Mouse (Mus musculus) Muller cell, postnatal 12 days (primary cell): ENCODE data around the gene Guca1a.
"Not testable (repeated sequence)": the region's sequence is repeated elsewhere in the genome, so short reads cannot be mapped to it uniquely, and the experiment has no call there.

ENCODE experiments used
- DNase-seq: peaks from one replicate; pipeline ENCODE4 v3.0.0-alpha.2; 2015; ENCODE audit errors: inconsistent ontology term

Guca1a gene

GRCm38 (mm10) chr17:47400451-47400850 is at the start of gene Guca1a:
Guca1a (minus strand) TSS chr17:47400584.
- DNase-seq: no peak

- DNase-seq: no peak
Measured at GRCm38 (mm10) chr17:47449432-47449831, 49.0 kb upstream of the Guca1a start.

- DNase-seq: no peak
Measured at GRCm38 (mm10) chr17:47448523-47449372, 48.4 kb upstream of the Guca1a start.

DNA sequence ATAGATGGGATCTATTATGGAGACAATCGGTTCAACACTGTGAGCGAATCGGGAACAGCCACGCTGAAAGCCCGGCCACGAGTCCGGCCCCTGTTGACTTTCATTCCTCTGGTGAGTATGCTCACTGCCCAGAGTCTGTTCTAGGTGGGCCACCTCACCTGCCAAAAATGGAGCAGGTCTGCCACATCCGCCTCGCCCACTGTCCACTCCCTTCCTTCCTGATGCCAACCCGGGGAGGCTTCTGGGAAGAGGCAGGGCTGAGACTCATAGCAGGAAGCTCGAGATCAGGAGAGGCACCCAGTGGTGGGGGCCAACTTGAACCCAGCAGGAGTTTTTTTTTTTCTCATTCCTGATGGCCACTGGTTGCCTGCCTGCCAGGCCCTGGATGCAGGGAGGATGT is 46.2 kb upstream of the Guca1a start:
- no peak for DNase-seq

DNA sequence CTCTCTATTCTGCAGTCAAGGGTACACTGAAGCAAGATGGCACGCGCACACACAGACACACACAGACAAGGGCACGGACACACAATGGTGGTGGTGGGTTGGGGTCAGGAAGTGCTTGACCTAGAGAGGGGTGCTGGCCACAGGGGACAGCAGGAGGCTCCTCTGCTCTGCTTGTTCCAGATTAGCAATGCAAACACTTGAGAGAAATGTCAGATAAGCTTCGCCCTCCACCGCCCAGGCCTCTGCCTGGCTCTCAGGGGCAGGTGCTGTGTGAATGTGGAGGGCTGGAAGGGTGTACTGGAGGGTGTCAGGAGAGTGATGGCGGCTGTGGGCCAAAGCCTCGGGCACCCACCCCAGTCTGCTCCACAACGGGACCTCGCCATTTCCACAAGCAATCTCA is 45.6 kb upstream of the Guca1a start:
- no peak for DNase-seq

GRCm38 (mm10) chr17:47445518-47445917 is 45.1 kb upstream of the Guca1a start:
- DNase-seq: no peak

DNA sequence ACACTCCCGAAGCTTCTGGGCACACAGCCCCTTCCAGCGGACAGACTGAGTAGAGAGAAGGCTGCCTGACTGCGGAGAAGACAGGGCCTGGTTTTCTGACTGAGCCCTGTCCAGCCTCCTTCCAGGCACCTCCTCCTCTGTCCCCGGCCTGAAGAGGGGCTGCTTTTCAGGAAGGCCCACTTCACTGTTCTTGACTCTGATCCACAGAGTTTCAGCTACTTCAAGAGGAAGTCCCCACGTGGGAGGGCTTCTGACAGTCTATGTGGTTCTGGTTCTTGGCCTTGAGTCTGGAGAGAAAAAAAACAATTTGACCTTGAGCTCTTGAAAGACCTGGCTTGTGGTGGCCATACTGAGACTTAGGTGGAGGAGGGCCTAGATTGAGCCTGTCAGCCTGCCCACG is 43.7 kb upstream of the Guca1a start:
- no peak for DNase-seq

- no peak for DNase-seq
Measured at GRCm38 (mm10) chr17:47442271-47442670, 41.9 kb upstream of the Guca1a start.

GRCm38 (mm10) chr17:47441296-47442051 is 41.1 kb upstream of the Guca1a start:
- DNase-seq: no peak

- peak; percentile 85 for DNase-seq
Measured at GRCm38 (mm10) chr17:47440359-47440890, 40.0 kb upstream of the Guca1a start.

DNA sequence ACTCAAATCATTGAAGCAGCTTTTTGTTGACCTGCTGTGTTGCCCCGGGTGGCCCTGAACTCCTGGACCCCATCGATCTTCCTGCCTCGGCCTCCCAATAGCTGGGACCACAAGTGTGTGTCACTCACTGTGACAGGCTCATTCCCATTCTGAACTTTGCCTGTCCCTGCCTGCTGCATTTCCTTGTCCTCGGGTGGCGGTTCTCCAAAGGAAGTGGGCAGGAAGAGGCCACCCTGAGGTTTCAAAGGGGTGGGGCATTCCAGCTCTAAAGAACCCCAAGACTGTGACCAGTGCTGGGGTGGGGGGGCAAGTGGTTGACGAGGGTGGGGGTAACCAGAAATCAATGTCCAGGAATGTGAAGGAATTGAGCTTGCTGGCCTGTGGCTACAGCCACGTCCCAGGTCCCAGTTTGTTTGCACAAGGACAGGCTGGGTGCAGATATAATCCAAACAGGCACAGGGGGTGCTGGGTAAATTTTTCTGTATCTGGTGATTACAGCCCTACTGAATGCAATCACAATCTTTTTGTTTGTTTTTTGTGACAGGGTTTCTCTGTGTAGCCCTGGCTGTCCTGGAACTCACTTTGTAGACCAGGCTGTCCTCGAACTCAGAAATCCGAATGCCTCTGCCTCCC is 39.1 kb upstream of the Guca1a start:
- no peak for DNase-seq

- DNase-seq: no peak
Measured at GRCm38 (mm10) chr17:47438611-47439010, 38.2 kb upstream of the Guca1a start.

DNA sequence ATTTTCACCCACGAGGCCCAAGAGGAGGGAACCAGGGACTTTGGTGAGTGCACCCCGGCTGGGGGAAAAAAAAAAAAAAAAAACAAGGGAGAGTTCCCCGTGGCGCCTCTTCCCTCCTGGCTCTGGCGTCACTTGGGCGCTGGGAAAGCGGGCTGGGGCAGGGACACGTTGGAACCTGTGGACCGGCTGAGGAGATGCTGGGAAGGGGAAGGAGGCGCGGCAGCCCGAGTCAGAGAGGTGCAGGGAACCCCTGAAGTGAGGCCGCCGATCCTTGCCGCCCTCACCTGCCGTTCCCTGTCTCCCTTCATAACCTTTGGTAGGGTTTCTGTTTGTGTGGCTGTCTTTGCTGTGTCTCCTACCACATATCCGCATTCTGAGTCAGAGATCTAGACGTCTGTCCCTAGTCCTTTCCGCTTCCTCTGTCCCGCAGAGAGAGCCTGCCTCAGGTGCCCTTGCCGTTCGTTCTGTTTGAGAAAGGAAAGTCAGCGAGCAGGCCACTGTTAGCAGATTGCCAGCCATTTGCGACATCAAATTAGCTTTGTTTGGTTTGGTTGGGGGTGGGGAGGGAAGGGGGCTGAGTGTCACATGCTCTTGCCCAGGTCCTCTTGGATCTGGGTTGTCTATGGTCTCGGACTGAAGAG is 36.6 kb upstream of the Guca1a start, which contains the start of gene 1700001C19Rik:
TSS of gene 1700001C19Rik (minus strand) at position 470 of the 641 bp plus-strand sequence.
- DNase-seq: no peak

DNA sequence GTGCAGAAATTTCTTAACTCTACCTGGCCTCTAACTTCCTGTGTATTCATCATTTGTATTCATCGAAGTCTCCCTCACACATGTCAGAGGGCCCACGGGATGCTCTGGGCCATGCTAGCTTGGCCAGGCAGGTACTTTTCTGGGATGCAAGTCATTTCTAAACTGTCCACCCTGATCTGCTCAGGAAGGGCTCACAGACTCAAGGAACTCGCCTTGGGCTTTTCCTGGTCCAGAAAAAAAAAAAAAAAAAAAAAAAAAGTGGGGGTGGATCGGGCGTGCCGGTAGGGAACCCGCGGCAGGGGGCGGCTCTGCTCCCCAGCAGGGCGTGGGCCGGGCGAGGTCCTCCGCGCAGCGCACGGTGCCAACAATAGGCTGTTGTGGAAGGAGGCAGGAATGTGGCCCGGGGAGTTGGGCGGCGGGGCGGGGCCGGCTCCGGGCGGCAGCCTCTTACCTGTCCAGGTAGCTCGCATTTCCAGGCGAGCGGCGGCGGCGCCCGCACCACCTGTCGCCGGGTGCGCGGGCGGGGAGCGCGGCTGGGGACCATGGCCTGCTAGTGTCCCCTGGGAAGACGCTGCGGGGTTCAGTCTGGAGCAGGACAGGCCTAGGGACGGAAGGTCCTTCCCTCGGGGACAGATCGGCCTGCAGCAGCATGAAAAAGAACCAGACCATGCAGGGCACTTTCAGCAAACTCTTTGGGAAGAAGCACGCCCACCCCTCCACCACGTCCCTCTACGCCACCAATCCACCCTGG is 35.9 kb upstream of the Guca1a start, which contains the start of gene AI661453:
TSS of gene AI661453 (plus strand) at position 460 of the 751 bp plus-strand sequence.
- no peak for DNase-seq

GRCm38 (mm10) chr17:47430815-47431214 is 30.4 kb upstream of the Guca1a start:
- no peak for DNase-seq

DNA sequence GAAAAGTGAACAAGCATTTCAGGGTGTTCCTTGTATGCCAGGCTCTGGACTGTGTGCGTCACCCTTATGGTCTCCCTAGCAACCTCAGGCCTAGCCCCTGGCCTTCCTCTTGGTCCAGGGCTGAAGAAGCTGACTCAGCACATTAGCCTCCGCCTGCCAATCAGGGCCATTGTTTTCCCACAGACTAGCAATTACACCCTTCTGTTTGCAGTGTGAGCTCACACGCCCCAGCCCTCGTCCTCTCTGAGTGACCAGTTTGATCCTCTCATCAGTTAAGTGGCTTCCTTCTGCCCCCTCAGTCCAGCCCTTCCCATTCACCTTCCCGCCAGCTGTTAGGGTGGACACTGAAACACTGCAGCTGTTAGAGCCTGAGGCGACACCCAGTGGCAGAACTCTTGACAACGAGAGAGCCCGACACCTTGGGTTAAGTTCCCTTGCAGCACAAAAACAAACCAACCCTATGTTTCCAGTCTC is 28.5 kb upstream of the Guca1a start:
- DNase-seq: peak; percentile 48

DNA sequence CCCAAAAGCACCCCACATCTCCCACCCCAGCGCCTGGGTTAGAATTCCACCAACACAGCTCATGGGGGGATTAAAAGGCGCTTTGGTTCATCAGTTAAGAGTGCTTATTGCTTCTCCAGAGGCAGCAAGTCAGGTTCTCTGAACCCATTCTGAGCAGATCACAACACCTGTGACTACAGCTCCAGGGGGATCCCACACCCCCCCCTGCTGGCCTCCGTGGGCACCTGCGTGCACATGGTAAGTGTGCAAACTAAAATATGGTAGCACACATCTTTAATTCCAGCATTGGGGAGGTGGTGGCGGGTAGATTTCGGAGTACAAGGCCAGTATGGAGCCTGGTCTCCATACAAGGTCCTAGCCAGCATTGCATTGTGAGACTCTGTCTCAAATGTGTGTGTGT is 26.9 kb upstream of the Guca1a start:
- no peak for DNase-seq

DNA sequence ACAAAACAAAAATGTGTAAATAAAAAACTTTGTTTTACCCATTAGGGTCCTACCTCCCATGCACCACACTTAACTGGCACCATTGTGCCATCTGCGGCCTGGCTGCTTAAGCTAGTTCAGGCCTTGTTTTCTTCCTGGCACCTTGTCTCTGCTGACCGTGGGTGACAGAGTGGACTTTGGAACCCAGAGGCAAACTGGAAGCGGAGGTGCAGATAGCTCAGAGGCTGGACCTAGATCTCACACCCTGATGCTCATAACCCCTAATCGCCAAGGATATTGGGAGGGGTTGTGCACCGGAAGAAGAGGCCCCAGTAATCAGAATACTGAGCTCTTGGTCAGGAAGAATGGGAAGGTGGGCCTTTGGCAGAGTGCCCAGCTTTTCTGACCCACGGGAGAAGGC is 23.8 kb upstream of the Guca1a start:
- DNase-seq: no peak

- not testable (repeated sequence) for DNase-seq
Measured at GRCm38 (mm10) chr17:47422616-47423015, 22.2 kb upstream of the Guca1a start.

- no peak for DNase-seq
Measured at GRCm38 (mm10) chr17:47421566-47421965, 21.2 kb upstream of the Guca1a start.

DNA sequence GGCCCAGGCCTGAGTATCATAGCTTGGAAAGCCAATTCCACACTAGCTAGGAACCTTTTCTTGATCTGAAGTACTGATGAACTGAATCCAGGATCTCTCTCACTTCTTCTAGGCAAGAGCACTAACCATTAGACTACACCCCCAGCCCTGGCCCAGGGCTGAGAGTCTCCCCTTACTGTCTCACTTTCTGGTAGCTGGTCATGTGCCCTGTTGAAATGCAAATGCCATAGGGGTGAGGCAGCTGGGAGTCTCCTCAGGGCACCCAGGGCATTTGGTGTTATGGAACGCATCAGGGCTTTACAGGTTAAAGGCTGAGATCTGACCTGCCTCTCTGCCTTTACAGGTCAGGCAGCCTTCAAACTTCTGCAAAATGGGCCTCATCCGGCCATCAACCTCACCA is 19.8 kb upstream of the Guca1a start:
- DNase-seq: no peak
